Mouse (Mus musculus) small intestine, adult 2 months (tissue): ENCODE measurements around the gene Fbxl8.

ENCODE experiments used
- CTCF ChIP-seq: fragments of 200-500 bp; IDR thresholded peaks from 2 replicates; pipeline ENCODE4 v1.5.1; 2012; ENCODE audit warnings: low read depth, mild to moderate bottlenecking, control low read depth, inconsistent platforms, low read length, moderate library complexity, mixed read lengths; ENCODE audit not compliant: insufficient replicate concordance, insufficient read length; ENCODE audit errors: extremely low read depth
- POLR2A ChIP-seq: fragments of 200-500 bp; IDR thresholded peaks from 2 replicates; pipeline ENCODE4 v1.6.1; 2012; ENCODE audit warnings: low read depth, mild to moderate bottlenecking, control low read depth, inconsistent platforms, low read length, moderate library complexity

GRCm38 (mm10) chr8:105310118-105310517, 45.7 kb downstream of the Fbxl8 start:
- TF ChIP-seq CTCF: no peak
- no peak for TF ChIP-seq POLR2A
